Mouse (Mus musculus) bone marrow, adult 2 months (tissue): ENCODE results near the gene Comtd1. TPM values are rescaled to one million over a fixed set of nuclear protein-coding genes. Genes with fewer than 3 reads are reported as not detected.

ENCODE experiments used
- H3K27ac ChIP-seq: fragments of 200-500 bp; 2 replicates; pipeline ENCODE4 v1.5.1; 2012; ENCODE audit warnings: low read depth, mild to moderate bottlenecking, control low read depth, inconsistent platforms, low read length; ENCODE audit not compliant: control insufficient read depth, poor library complexity, insufficient read depth
- H3K4me1 ChIP-seq: fragments of 200-500 bp; 2 replicates; pipeline ENCODE4 v1.6.1; 2011; ENCODE audit warnings: low read length; ENCODE audit not compliant: control insufficient read depth, insufficient read depth
- H3K4me3 ChIP-seq: fragments of 200-500 bp; replicated peaks from 2 replicates; pipeline ENCODE3; 2011; ENCODE audit warnings: mild to moderate bottlenecking, low read depth, low read length, control low read depth; ENCODE audit not compliant: control insufficient read depth
- CTCF ChIP-seq: fragments of 200-500 bp; IDR thresholded peaks from 2 replicates; pipeline ENCODE4 v1.5.1; 2011; ENCODE audit warnings: low read length, control low read depth; ENCODE audit not compliant: control insufficient read depth, insufficient read depth
- POLR2A ChIP-seq: fragments of 200-500 bp; IDR thresholded peaks from 2 replicates; pipeline ENCODE4 v1.6.1; 2011; ENCODE audit warnings: low read depth, mild to moderate bottlenecking, control low read depth, low read length, borderline replicate concordance; ENCODE audit not compliant: control insufficient read depth
- WGBS: fragments of 180-500 bp; shearing (Covaris S2); methylation state at CpG from one replicate; pipeline ENCODE4 v1.1.7; 2018; 5-methylcytosine and 5-hydroxymethylcytosine counted together
- polyA plus RNA-seq: library from polyadenylated mRNA; stranded (reverse); fragments of >200 nt; gene quantifications from 2 replicates; pipeline ENCODE4 v1.2.4, GENCODE M21; 2011; ENCODE audit warnings: low replicate concordance; ENCODE audit not compliant: missing spikeins, insufficient read depth, insufficient read length

The Comtd1 gene
- polyA plus RNA-seq, 1 experiment = 45.0 TPM

GRCm38 (mm10) chr14:21823897-21824296, 24.9 kb downstream of the Comtd1 start:
- TF ChIP-seq CTCF (no peak), POLR2A (no peak)
- Histone ChIP-seq H3K4me3 (no peak overlapping the region), H3K4me1 (peaks cover 4% of the 10 kb centered on the region), H3K27ac (no peak overlapping the region)
- 78% methylated on average over 7 of the region's 7 CpGs for WGBS

DNA sequence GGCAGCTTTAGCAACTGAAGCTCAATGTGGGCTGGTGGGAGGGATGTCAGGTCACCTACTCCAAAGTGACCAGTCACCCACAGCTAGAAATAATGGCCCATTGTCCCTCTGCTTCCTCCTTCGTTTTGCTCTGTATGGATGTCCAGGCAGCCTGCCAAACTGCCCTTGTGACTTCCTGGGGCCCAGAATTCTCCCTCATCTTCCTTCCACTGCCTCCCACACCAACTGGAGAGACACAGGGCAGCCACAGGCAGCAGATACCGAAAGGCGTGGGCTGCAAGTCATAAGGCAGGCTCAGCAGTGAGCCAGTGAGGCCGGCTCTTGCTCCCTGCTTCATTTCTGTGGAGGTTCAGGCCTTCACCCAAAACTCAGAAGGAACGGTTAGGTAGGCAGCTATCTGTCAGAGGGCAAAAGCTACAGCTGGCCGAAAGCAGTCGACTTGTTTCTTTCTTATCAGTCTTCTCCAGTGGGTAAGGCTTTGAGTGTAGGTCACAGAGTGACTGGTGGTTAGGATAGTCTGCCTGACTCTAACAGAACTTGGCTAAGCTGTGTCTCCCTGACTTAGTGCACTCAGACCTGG, 25.9 kb downstream of the Comtd1 start:
- peak; percentile 42; the same call in 1 of the 2 replicates for TF ChIP-seq POLR2A
- TF ChIP-seq CTCF = no peak
- H3K4me1 ChIP-seq = peaks cover 4% of the 10 kb centered on the region
- peak overlapping the region; percentile 97 for H3K27ac ChIP-seq
- 5% methylated on average over 7 of the region's 7 CpGs for WGBS
- no peak overlapping the region for H3K4me3 ChIP-seq

- no peak overlapping the region for H3K4me3 ChIP-seq
- WGBS = 71% methylated on average over 7 of the region's 7 CpGs
- H3K27ac ChIP-seq = no peak overlapping the region
- H3K4me1 ChIP-seq = peaks cover 4% of the 10 kb centered on the region
- TF ChIP-seq CTCF (no peak), POLR2A (no peak)
These were observed 26.5 kb downstream of the Comtd1 start for GRCm38 (mm10) chr14:21822307-21822706.

DNA sequence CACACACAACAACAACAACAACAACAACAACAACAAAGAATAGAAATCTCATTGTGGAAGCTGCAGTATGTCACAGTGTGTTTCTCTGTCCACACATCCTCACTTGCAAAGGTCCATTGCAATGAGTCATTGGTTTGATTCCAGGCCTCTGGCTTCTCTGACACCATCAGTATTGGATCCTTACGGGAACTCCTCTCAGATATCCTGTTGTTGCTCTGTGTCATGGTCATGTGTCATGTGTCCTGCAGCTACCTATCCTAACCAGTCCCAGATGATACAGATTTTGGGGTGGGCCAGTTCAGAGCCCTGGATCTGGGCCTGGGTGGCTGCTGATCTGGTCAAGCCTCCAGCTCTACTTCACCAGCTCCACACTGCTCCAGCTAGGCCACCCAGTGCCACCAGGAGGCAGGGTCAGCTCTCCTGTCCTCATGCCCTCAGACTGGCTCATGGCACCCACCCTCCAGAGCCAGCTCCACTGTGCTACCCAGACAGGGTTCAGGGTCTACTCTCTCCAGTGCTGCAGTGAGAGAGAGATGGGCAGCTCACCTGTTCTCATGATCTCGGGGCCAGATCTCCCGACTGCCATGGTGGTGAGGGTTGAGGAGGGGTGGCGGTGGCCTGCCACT, 27.8 kb downstream of the Comtd1 start:
- no peak overlapping the region for H3K4me3 ChIP-seq
- H3K4me1 ChIP-seq = peaks cover 4% of the 10 kb centered on the region
- WGBS = 87% methylated on average over 4 of the region's 4 CpGs
- TF ChIP-seq CTCF (peak; percentile 39; the same call in 1 of the 2 replicates), POLR2A (no peak)
- H3K27ac ChIP-seq = no peak overlapping the region

DNA sequence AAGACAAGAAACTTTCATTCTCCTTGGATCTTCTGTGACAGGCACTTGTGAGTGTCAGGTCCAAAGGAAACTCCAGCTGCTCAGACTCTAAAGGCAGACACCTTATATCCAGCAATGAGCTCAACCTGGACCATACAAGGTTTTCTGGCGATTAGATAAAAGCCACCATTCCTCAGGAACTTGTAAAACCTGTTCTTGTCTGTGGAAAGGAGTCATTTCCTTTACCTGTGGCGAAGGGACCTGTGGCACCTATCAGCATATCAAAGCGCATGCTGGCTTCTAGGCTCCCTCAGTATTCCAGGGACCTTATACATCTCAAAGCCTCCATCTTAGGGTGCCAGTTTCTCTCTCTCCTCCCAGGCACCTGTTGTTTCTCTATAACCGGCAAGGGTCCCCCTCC, 31.3 kb downstream of the Comtd1 start:
- no peak overlapping the region for H3K27ac ChIP-seq
- peaks cover 4% of the 10 kb centered on the region for H3K4me1 ChIP-seq
- TF ChIP-seq CTCF = no peak
- WGBS = 82% methylated on average over 4 of the region's 4 CpGs
- H3K4me3 ChIP-seq = no peak overlapping the region

DNA sequence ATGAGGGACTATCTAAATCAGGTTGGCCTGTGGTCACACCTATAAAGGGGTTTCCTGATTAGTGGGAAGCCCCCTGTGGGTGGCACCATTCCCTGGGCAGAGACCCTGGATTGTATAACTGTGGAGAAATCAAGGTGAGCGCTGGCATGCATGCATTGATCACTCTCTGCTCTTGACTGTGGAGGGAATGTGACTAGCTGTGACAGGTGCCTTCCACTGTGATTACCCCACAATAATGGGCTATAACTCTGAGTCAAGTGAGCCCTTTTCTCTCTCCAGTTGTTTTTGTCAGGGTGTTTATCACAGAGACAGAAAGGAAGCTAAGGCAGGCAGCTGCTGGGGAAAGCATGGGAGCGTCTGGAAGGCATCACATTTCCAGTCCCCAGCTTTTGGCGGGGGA, 32.5 kb downstream of the Comtd1 start:
- Histone ChIP-seq H3K4me3 (no peak overlapping the region), H3K27ac (no peak overlapping the region), H3K4me1 (peaks cover 5% of the 10 kb centered on the region)
- 74% methylated on average over 3 of the region's 3 CpGs for WGBS
- TF ChIP-seq POLR2A = no peak
- no peak for TF ChIP-seq CTCF

GRCm38 (mm10) chr14:21814606-21815005, 34.2 kb downstream of the Comtd1 start:
- Histone ChIP-seq H3K27ac (no peak overlapping the region), H3K4me3 (no peak overlapping the region), H3K4me1 (peaks cover 5% of the 10 kb centered on the region)
- 79% methylated on average over 4 of the region's 4 CpGs for WGBS
- no peak for TF ChIP-seq CTCF
- TF ChIP-seq POLR2A = no peak

DNA sequence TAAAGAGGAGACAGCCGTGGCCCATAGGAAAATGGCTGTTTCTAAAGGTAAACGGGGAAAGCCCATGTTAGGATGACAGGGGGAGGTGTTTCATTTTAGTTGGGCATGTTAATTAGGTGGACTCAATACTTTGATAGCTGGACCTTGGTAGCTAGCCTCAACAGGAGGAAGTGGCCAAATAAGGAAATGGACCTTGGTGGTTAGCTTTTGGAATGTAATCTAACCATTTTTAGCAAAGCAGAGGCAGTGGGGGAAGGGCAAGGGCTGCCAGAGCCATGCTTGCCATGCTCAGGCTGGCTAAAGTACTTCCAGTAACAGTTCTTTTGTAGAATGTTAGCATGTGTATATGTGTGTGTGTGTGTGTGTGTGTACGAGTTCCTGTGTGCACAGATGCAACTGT, 34.9 kb downstream of the Comtd1 start:
- peaks cover 5% of the 10 kb centered on the region for H3K4me1 ChIP-seq
- H3K27ac ChIP-seq = peak overlapping the region; percentile 72; the same call in 1 of the 2 replicates
- H3K4me3 ChIP-seq = no peak overlapping the region
- no peak for TF ChIP-seq POLR2A
- TF ChIP-seq CTCF = no peak
- WGBS = 62% methylated on average over 3 of the region's 3 CpGs
